Mouse (Mus musculus) layer of hippocampus, adult 9-11 months (tissue): ENCODE measurements around the gene Rtn4.
A peak's percentile ranks its signal among the peaks of the same experiment; 100 is the strongest.

Experiments used
- DNase-seq: peaks from one replicate; pipeline ENCODE4 v3.0.0; 2022

Rtn4 gene

GRCm38 (mm10) chr11:29766313-29766982 lies 73.7 kb downstream of the Rtn4 start:
- DNase-seq: peak; percentile 42

DNA sequence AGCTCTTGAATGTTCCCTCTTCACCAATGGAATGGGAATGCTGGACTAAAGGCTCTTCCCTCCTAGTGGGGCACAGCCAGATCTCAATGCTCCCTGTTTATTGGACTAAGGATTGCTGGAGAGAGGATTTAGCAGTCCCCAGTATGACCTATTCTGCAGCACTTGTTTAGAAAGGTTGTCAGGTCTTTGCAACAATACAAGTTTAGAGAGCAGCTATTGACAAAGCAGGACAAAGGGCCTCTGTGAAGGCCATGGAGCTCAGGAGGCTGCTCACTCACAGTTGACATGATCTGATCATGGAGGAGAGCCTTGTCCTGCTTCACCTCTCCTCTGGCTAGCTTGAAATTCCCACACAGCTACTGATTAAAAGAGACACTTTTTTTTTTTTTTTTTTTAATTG lies 75.8 kb downstream of the Rtn4 start:
- no peak for DNase-seq

- no peak for DNase-seq
Observed at GRCm38 (mm10) chr11:29770666-29771400, 78.1 kb downstream of the Rtn4 start.

GRCm38 (mm10) chr11:29772279-29772678 lies 79.5 kb downstream of the Rtn4 start:
- DNase-seq: no peak

DNA sequence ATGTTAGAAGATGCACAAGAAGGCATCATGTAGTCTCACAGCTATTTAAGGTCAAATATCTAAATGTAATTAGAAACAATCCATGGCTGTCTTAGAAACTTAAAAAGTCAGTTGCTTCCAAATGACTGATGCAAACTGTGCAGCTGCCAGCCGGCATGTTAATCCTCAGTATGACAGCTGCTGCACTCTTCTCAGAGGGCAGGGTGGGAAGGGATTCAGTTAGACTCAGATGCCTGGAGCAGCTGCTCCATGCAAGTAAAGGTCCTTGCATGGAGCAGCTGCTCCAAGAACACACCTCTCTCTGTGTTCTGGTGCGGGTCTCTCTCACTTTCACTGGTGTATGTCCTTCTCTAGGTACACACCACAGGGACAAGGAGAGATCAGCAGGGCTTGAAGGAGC lies 81.5 kb downstream of the Rtn4 start:
- DNase-seq: peak; percentile 51

DNA sequence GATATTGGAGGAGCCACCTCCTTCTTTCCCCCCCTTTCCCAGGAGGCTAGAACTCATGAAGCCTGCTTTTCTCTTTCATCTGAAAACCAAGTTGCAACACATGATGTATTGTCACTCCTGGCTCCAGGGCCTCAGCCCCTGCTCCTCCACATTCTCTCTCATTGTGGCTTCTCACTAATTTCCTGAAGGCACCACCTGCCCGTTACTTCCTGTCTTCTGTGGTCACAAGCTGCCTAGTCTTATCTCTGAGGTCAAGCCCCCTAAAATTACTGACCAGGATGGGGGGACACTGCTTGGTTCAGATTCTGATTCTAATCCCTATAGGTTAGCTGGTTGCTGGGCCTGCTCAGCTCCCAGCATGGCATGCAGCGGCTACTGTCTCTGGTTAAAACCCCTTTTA lies 82.0 kb downstream of the Rtn4 start:
- no peak for DNase-seq

- peak; percentile 80 for DNase-seq
Observed at GRCm38 (mm10) chr11:29777964-29778363, 85.2 kb downstream of the Rtn4 start.

DNA sequence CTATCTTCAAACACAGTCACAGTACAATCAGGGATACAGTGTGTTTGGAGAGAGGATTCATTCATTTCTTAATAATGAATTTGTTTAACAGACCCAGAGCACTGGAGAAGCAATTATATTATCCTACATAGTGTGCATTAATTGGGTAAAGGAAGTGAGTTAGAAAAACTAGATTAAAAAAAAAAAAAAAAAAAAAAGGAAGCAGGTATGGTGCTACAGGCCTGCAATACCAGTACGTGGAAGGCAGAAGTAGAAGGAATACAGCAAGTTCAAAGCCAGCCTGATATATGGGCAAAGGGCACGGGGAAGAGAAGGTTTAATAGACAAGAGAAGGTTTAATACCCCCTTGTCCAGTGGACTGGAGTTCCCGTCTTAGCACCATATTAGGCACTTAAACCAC lies 86.2 kb downstream of the Rtn4 start:
- no peak for DNase-seq

GRCm38 (mm10) chr11:29779409-29780026 lies 86.8 kb downstream of the Rtn4 start:
- no peak for DNase-seq

- no peak for DNase-seq
Observed at GRCm38 (mm10) chr11:29786583-29787219, 94.0 kb downstream of the Rtn4 start.

- DNase-seq: no peak
Observed at GRCm38 (mm10) chr11:29787473-29787872, 94.7 kb downstream of the Rtn4 start.

GRCm38 (mm10) chr11:29788499-29788898 lies 95.8 kb downstream of the Rtn4 start:
- no peak for DNase-seq

- peak; percentile 96 for DNase-seq
Observed at GRCm38 (mm10) chr11:29788921-29789638, 96.3 kb downstream of the Rtn4 start.

DNA sequence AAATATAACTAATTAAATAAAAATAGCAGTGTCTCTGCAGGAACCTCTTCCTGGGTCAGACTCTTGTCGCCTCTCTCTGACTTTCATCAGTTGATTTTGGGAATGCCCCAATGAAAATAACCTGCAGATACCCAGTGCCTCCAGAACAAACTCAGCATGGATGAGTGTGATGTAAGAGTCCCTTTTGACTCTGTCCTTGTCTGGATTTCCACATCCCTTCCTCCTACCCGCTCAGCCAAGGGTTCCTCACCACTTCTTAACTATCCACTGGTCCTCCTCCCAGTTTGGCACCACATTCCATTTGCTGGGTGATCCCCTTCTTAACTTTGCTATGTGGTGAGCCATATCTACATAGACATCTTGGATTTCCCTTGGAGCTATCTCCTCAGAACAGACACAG lies 98.0 kb downstream of the Rtn4 start:
- no peak for DNase-seq
